Mouse (Mus musculus) thymus, adult 2 months (tissue): ENCODE data around the gene Hs3st3a1.

Source experiments
- CTCF ChIP-seq: fragments of 200-500 bp; IDR thresholded peaks from 2 replicates; pipeline ENCODE4 v1.5.1; 2012; ENCODE audit warnings: mild to moderate bottlenecking, control low read depth, low read length, moderate library complexity, borderline replicate concordance; ENCODE audit not compliant: control insufficient read depth, poor library complexity, insufficient read depth; ENCODE audit errors: extremely low read depth
- POLR2A ChIP-seq: fragments of 200-500 bp; IDR thresholded peaks from 2 replicates; pipeline ENCODE4 v1.6.1; 2012; ENCODE audit warnings: mild to moderate bottlenecking, low read length, control low read depth, moderate library complexity; ENCODE audit not compliant: control insufficient read depth, poor library complexity, insufficient read depth; ENCODE audit errors: extremely low read depth

DNA sequence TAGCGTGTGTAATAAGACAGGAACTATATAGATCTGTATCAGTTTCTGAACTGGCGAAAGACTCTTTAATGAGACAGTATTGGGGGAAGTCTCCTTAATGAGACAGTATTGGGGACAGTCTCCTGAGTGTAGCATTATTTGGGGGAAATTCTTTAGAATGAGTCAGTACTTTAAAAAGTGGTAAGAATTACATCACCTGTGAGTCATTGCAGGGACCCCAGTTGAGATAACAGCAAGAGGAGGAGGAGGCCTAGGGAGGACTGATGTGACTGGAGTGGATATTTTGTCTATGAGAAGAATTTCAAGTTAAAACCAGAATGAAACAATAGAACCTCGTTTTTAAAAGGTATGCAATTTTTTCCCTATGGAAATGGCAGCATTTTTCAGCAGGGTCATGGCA, 26.6 kb downstream of the Hs3st3a1 start:
- TF ChIP-seq POLR2A (no peak), CTCF (no peak)
